Mouse (Mus musculus) heart, embryonic 12.5 days (tissue): Measurements from ENCODE around the gene Zic2. TPM values are rescaled to one million over a fixed set of nuclear protein-coding genes. Genes with fewer than 3 reads are reported as not detected.
A peak's percentile ranks its signal among the peaks of the same experiment; 100 is the strongest.

Experiments
- ATAC-seq: fragments of 200-750 bp; cut with Nextera tagmentation; 2 replicates; pipeline ENCODE4 v1.8.0; 2017; ENCODE audit warnings: moderate TSS enrichment, moderate library complexity; ENCODE audit not compliant: insufficient number of reproducible peaks, low FRiP score
- H3K27ac ChIP-seq: fragments of 300-500 bp; sonication (generic); 2 replicates; pipeline ENCODE4 v1.5.1; 2016; ENCODE audit warnings: mild to moderate bottlenecking, moderate library complexity; ENCODE audit not compliant: poor library complexity, severe bottlenecking
- H3K27me3 ChIP-seq: fragments of 300-500 bp; sonication (generic); replicated peaks from 2 replicates; pipeline ENCODE4 v1.6.1; 2016; ENCODE audit warnings: mild to moderate bottlenecking, moderate library complexity
- H3K36me3 ChIP-seq: fragments of 300-500 bp; sonication (generic); 2 replicates; pipeline ENCODE4 v1.6.1; 2016; ENCODE audit warnings: mild to moderate bottlenecking, moderate library complexity
- H3K4me1 ChIP-seq: fragments of 300-500 bp; sonication (generic); replicated peaks from 2 replicates; pipeline ENCODE4 v1.6.1; 2016; ENCODE audit warnings: mild to moderate bottlenecking
- H3K4me2 ChIP-seq: fragments of 300-500 bp; sonication (generic); 2 replicates; pipeline ENCODE4 v1.6.1; 2016; ENCODE audit warnings: mild to moderate bottlenecking, moderate library complexity
- H3K4me3 ChIP-seq: fragments of 300-500 bp; sonication (generic); 2 replicates; pipeline ENCODE4 v1.5.1; 2016; ENCODE audit warnings: mild to moderate bottlenecking
- H3K9ac ChIP-seq: fragments of 300-500 bp; sonication (generic); 2 replicates; pipeline ENCODE4 v1.6.1; 2016; ENCODE audit warnings: mild to moderate bottlenecking, moderate library complexity
- H3K9me3 ChIP-seq: fragments of 300-500 bp; sonication (generic); replicated peaks from 2 replicates; pipeline ENCODE4 v1.6.1; 2016; ENCODE audit warnings: mild to moderate bottlenecking, moderate library complexity
- WGBS: fragments of 180-500 bp; shearing (Covaris S2); methylation state at CpG from one replicate; pipeline ENCODE4 v1.1.7; 2016; 5-methylcytosine and 5-hydroxymethylcytosine counted together
- polyA plus RNA-seq: library from polyadenylated mRNA; unstranded; fragments of >200 nt; fragmentation: Nextera tagmentation; extraction: Ambion mirVana; gene quantifications from 2 replicates; pipeline ENCODE4 v1.2.1, GENCODE M21; 2016

Zic2 gene
- polyA plus RNA-seq, 1 experiment from 2014 or later = not detected

DNA sequence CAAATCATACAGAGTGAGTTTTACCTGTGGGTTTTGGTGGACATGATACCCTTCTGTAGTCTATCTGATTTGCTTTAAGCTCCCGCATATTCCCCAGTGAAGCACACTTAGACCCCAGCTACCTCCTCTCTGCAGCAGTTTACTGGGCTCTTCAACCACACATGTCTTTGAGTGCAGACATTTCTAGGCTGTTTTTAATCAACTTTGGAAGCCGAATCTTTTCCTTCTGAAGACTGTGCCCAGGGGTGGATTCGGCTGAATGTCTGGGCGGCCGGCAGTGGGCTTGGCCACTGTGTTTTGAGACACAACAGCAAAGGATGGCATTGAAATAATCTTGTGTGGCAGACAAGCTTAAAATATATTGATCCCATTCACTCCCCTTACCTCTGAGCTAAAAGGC, 12.1 kb downstream of the Zic2 start:
- Histone ChIP-seq H3K4me2 (no peak overlapping the region), H3K9me3 (no peaks in the 10 kb centered on the region), H3K36me3 (no peaks in the 10 kb centered on the region), H3K4me3 (no peak overlapping the region), H3K27me3 (peaks cover 74% of the 10 kb centered on the region), H3K27ac (no peak overlapping the region), H3K4me1 (peaks cover 8% of the 10 kb centered on the region), H3K9ac (no peak overlapping the region)
- WGBS = 3% methylated on average over 5 of the region's 5 CpGs
- no peak for ATAC-seq

DNA sequence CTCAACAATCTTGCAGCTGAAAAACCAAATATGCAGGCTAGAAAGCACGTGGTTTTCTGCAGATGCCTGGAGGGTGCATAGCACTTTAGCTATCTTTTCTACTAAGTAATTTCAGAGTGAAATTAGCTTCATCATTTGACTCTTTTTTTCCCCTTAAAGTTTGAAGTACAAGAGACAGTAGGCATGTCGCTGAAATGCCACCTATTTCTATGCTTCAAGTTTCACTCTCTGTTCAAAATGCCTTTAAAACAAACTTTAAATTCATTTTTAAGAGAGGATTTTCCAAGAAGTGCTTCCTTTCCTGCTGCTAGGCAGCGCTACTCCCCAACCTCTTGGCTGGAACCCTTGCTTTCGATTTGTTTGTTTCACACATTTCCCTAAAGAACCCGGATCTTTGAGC, 13.8 kb downstream of the Zic2 start:
- no peak overlapping the region for H3K27ac ChIP-seq
- H3K27me3 ChIP-seq = peaks cover 71% of the 10 kb centered on the region
- under 1% methylated on average over 5 of the region's 5 CpGs for WGBS
- H3K36me3 ChIP-seq = no peaks in the 10 kb centered on the region
- peaks cover 4% of the 10 kb centered on the region; the same call in 1 of the 2 replicates for H3K9me3 ChIP-seq
- H3K4me1 ChIP-seq = peaks cover 8% of the 10 kb centered on the region
- no peak overlapping the region for H3K9ac ChIP-seq
- no peak for ATAC-seq
- H3K4me3 ChIP-seq = no peak overlapping the region
- no peak overlapping the region for H3K4me2 ChIP-seq

DNA sequence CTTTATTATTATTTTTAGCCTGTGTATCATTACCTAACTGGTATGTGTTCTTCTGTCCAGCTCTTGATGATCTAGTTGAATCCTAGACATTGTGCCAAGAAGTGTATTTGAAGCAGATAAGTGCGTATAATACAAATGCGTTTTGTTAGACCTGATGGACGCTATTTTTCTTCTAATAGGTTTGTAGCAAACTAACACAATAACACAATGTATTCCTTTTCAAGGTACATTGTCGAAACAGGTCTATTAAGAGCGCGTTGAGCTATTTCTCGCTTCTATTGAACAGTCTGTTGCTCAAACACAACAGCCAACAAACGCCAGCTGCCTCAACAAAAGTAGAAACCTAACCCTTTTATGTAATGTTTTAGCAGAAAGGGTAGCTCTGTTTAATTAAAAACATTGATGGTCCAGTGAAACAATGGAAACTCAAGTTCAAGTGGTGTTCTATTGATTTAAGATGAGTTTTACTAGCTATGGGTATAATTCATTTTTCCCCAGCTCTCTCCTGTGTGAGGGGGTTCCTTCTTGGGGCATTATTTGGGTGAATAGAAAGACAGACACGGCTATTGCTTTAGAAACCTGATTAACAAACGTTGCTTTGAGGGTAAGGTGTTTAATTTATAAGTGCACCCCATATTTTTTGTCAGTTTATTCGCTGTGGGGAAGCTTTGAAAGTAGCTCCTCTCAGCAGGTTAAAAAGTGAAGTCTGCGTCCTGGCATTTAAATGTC, 14.6 kb downstream of the Zic2 start:
- H3K27me3 ChIP-seq = peaks cover 69% of the 10 kb centered on the region
- H3K36me3 ChIP-seq = no peaks in the 10 kb centered on the region
- H3K4me1 ChIP-seq = peaks cover 8% of the 10 kb centered on the region
- peak overlapping the region; percentile 65 for H3K4me2 ChIP-seq
- 0 out of 2 replicates have a peak overlapping the region, but pooled peaks have one; percentile 41 for H3K4me3 ChIP-seq
- WGBS = 4% methylated on average over 12 of the region's 12 CpGs
- no peak overlapping the region for H3K9ac ChIP-seq
- no peak overlapping the region for H3K27ac ChIP-seq
- ATAC-seq = no peak
- peaks cover 8% of the 10 kb centered on the region for H3K9me3 ChIP-seq

DNA sequence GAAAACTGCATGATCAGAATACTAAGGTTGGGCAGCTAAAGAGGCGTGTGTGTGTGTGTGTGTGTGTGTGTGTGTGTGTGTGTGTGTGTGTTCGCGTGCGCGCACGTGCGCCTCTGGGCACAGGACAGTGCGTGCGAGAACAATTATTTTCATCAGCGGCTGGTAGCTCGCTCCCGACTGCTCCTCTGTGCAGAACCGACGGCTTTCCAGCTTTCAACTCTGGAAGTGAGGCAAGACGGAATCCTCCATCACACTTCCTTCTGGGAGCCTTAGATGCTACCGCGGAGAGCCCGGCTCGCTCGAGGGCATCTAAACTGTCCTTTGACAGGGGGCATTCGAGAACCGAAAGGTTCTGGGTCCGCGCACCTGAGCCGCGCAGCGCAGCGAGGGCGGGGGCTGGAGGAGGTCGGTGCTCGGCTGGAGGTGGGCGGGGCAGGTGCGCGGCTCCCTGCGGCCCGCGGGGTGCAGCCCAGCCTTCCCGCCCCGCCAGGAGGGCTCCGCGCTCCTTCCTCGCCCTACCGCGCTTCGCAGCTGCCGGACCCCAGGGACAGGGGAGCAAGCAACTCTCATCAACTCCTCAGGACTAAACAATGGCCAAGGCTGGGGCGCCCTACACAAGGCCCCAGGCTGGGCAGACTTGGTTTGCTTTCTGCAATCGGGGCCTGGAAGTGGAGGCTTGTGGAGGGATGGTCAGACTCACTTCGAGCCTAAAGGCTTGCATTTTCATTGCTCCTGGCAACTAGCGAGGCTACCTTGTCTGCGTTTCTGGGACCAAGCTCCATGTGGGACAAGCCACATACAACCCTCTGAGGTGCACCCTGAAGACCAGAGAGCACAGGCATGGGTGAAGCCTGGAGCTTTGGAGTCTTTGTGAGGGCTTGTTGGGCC, 15.4 kb downstream of the Zic2 start, which contains the start of gene Gm10837:
Gene Gm10837, plus strand, starts transcription at position 146 of the 888 bp plus-strand sequence.
- H3K4me2 ChIP-seq = peak within 1 kb of the TSS; percentile 65

DNA sequence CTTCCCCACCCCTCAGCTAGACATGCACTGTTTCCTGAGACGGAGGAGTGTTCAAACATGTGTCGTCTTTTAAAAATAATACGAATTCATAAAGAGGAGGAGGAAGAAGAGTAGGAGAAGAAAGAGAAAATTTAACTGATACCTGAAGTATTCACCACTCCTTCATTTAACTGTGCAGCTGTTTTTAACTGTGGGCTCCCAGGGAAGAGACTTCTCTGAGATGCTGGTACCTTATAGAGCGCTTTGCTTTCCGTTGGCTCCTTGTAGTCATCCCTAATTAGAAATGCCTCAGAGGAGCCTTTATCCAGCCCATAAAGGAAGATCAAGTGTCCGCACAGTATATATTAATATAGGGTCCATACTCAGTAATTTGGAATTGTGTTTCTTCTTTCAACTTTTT, 16.3 kb downstream of the Zic2 start:
- H3K27ac ChIP-seq = no peak overlapping the region
- no peak overlapping the region for H3K4me3 ChIP-seq
- ATAC-seq = no peak
- 79% methylated on average over 6 of the region's 6 CpGs for WGBS
- H3K4me2 ChIP-seq = no peak overlapping the region
- peaks cover 8% of the 10 kb centered on the region for H3K4me1 ChIP-seq
- H3K27me3 ChIP-seq = peaks cover 57% of the 10 kb centered on the region
- H3K9me3 ChIP-seq = peaks cover 8% of the 10 kb centered on the region
- no peaks in the 10 kb centered on the region for H3K36me3 ChIP-seq
- no peak overlapping the region for H3K9ac ChIP-seq

More for the DNA sequence above, 15.4 kb downstream of the Zic2 start, which contains the start of gene Gm10837:
- Histone ChIP-seq H3K36me3 (no peaks in the 10 kb centered on the region), H3K4me3 (peak within 1 kb of the TSS; percentile 41), H3K9me3 (peaks cover 8% of the 10 kb centered on the region), H3K27me3 (peaks cover 65% of the 10 kb centered on the region), H3K27ac (no peak within 1 kb of the TSS), H3K4me1 (peaks cover 8% of the 10 kb centered on the region), H3K9ac (no peak within 1 kb of the TSS)
- no peak for ATAC-seq
- 2% methylated on average over 51 of the region's 51 CpGs for WGBS

DNA sequence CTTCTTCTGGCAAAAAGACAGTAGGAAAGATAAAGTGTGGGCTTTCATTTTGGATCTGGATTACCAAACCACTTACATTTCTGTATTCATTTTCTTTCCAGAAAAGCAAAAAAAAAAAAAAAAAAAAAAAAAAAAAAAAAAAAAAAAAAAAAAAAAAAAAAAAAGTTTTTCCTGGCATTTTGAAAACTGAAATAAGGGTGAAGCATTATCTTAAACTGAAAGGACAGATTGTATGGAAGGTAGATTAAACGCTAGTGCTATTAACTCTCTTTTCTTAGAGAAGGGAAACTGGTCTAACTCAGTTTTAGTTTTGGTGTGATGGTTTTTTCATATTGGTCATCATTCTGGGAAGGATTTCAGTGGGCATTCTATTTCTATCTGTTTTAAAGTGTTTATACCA, 16.8 kb downstream of the Zic2 start:
- no peak overlapping the region for H3K27ac ChIP-seq
- no peaks in the 10 kb centered on the region for H3K36me3 ChIP-seq
- peaks cover 8% of the 10 kb centered on the region for H3K9me3 ChIP-seq
- H3K9ac ChIP-seq = no peak overlapping the region
- no peak for ATAC-seq
- H3K4me3 ChIP-seq = no peak overlapping the region
- no peak overlapping the region for H3K4me2 ChIP-seq
- peaks cover 8% of the 10 kb centered on the region for H3K4me1 ChIP-seq
- H3K27me3 ChIP-seq = peaks cover 56% of the 10 kb centered on the region
- 64% methylated on average over 1 of the region's 1 CpGs for whole genome bisulfite sequencing

DNA sequence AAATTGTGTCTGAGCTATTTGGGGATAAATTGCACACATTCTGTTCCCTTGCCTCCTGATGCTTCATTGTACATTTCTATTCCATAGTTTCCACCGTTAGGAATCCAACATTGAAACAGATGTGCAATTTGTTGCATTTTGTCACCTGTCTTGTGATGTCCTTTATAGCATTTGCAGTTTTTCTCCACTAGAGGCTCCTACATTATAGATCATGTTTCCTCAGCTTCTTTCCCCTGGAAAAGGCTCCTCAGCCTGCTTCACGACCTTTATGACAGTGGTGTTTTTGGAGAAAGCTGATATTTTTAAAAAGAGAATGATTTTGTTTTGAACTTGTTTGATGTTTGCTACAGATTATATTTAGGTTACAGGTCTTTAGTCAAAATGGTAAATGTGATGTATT, 33.8 kb downstream of the Zic2 start:
- Histone ChIP-seq H3K4me2 (no peak overlapping the region), H3K36me3 (no peaks in the 10 kb centered on the region), H3K9me3 (no peaks in the 10 kb centered on the region), H3K4me3 (no peak overlapping the region), H3K4me1 (no peaks in the 10 kb centered on the region), H3K9ac (no peak overlapping the region), H3K27me3 (peaks cover 11% of the 10 kb centered on the region; the same call in 1 of the 2 replicates), H3K27ac (no peak overlapping the region)
- no peak for ATAC-seq
- WGBS = 23% methylated on average over 2 of the region's 2 CpGs

DNA sequence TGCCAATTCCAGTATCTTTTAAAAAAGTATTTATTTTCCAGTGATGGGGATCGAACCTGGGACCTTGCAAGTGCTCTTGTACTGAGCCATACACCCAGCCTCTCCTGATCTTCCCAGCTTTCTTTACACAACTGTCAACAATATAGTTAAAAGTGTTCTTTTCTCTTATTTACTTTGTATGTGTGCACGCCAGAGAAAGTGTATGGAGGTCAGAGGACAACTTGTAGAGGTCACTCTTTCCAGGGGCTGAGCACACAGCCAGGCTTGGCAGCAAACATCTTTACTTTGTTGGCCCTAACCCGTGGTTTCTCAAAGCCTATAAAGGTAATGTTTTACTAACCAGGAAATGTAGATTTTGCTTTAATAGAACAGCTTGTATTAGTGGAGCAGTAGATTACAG, 36.3 kb downstream of the Zic2 start:
- no peaks in the 10 kb centered on the region for H3K4me1 ChIP-seq
- H3K4me2 ChIP-seq = no peak overlapping the region
- WGBS = 66% methylated on average over 3 of the region's 3 CpGs
- no peaks in the 10 kb centered on the region for H3K36me3 ChIP-seq
- H3K27me3 ChIP-seq = peaks cover 11% of the 10 kb centered on the region; the same call in 1 of the 2 replicates
- H3K4me3 ChIP-seq = no peak overlapping the region
- no peaks in the 10 kb centered on the region for H3K9me3 ChIP-seq
- no peak overlapping the region for H3K27ac ChIP-seq
- no peak overlapping the region for H3K9ac ChIP-seq
- ATAC-seq = no peak

DNA sequence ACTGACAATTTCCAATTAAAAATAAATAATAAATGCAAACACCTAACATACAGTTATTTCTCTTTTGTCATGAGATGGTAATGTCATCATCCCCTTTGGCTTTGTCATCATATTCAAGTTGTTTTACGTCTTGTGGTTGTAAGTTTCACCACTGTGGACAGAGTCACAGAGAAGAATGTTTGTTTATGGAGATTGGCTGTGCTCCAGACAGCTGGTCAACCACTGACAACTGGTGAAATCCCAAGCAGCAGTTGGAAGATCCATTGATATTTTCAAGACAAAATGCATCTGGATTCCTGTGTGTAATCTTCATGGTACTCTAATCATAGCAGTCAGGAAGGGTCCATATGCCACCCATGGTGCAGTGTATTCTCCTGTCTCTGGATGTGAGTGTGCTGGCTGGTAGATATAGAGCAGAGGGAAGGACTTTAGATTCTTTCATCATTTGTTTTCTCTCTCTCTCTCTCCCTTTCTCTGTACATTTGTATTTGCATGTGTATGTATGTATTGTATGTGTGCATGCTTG, 38.3 kb downstream of the Zic2 start:
- no peak overlapping the region for H3K9ac ChIP-seq
- ATAC-seq = no peak
- no peak overlapping the region for H3K4me3 ChIP-seq
- no peak overlapping the region for H3K27ac ChIP-seq
- H3K36me3 ChIP-seq = no peaks in the 10 kb centered on the region
- H3K4me2 ChIP-seq = no peak overlapping the region
- H3K4me1 ChIP-seq = no peaks in the 10 kb centered on the region
- WGBS = 36% methylated on average over 1 of the region's 1 CpGs
- peaks cover 11% of the 10 kb centered on the region; the same call in 1 of the 2 replicates for H3K27me3 ChIP-seq
- H3K9me3 ChIP-seq = no peaks in the 10 kb centered on the region

DNA sequence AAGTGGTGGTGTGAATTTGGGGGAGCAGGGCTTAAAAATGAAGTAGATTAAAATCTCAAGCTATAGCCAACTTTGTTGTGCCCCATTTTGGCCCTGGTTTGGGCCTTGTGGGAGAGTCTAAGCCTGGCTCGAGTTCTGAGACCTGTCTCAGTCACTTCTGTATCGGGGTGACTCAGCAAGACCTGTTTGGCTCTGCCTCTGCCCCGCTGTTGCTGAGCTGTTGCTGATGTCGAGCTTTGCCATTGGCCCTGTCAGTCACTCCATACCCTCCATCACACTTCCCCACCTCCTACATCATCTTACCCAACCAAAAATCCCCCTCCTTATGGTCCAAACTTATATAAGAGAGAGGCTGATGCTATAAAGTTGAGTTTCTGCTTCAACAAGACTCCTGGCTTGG, 53.2 kb downstream of the Zic2 start:
- Histone ChIP-seq H3K9me3 (0 out of 2 replicates have a peak, but pooled peaks cover 3% of the 10 kb centered on the region), H3K4me3 (no peak overlapping the region)
- no peak for ATAC-seq

More for the DNA sequence above, 53.2 kb downstream of the Zic2 start:
- H3K36me3 ChIP-seq = no peaks in the 10 kb centered on the region
- WGBS = 62% methylated on average over 4 of the region's 4 CpGs
- H3K27ac ChIP-seq = no peak overlapping the region
- no peak overlapping the region for H3K4me2 ChIP-seq
- H3K27me3 ChIP-seq = no peaks in the 10 kb centered on the region
- no peak overlapping the region for H3K9ac ChIP-seq
- no peaks in the 10 kb centered on the region for H3K4me1 ChIP-seq
